Mouse (Mus musculus): ENCODE data around the gene Sfxn2.

GRCm38 (mm10) chr19:46528529-46529213 lies 44.5 kb upstream of the Sfxn2 start:
- TF ChIP-seq CTCF (IDR thresholded peaks at IDR 0.05; ENCODE audit: low read depth, low read length): no peak
- no peak for TF ChIP-seq POLR2A (IDR thresholded peaks at IDR 0.05; ENCODE audit: insufficient read depth, low read length)

Data from ES-Bruce4 (cell line).